Mouse (Mus musculus) G1E (cell line): ENCODE results near the gene Gnaq. TPM values are rescaled to one million over a fixed set of nuclear protein-coding genes. Genes with fewer than 3 reads are reported as not detected.

ENCODE experiments used
- ATAC-seq: 2 replicates; pipeline ENCODE4 v1.8.0; 2016; ENCODE audit warnings: mild to moderate bottlenecking; ENCODE audit not compliant: insufficient number of reproducible peaks, poor library complexity, low FRiP score, severe bottlenecking; ENCODE audit errors: extremely low read depth
- DNase-seq: peaks from one replicate; pipeline ENCODE4 v3.0.0; 2012; ENCODE audit warnings: low spot score
- H3K27me3 ChIP-seq: 2 replicates; pipeline ENCODE4 v1.6.1; 2012; ENCODE audit warnings: mild to moderate bottlenecking, low read length, inconsistent platforms; ENCODE audit not compliant: insufficient read depth
- H3K36me3 ChIP-seq: replicated peaks from 2 replicates; pipeline ENCODE3; 2012; ENCODE audit warnings: mild to moderate bottlenecking, inconsistent platforms
- H3K4me1 ChIP-seq: 2 replicates; pipeline ENCODE4 v1.6.1; 2012; ENCODE audit warnings: low read depth, low read length, inconsistent platforms, mixed read lengths; ENCODE audit not compliant: insufficient read depth
- H3K4me3 ChIP-seq: 2 replicates; pipeline ENCODE4 v1.5.1; 2012; ENCODE audit warnings: low read depth, mild to moderate bottlenecking, inconsistent platforms, low read length, moderate library complexity, mixed read lengths
- H3K9me3 ChIP-seq: replicated peaks from 2 replicates; pipeline ENCODE4 v1.6.1; 2012; ENCODE audit warnings: inconsistent platforms
- CTCF ChIP-seq: IDR thresholded peaks from 2 replicates; pipeline ENCODE4 v1.5.1; 2012; ENCODE audit warnings: low read depth, low read length, inconsistent platforms, mixed read lengths
- GATA1 ChIP-seq: IDR thresholded peaks from 2 replicates; pipeline ENCODE4 v1.6.1; 2012; ENCODE audit warnings: borderline replicate concordance, low read length, inconsistent platforms, mixed read lengths
- GATA2 ChIP-seq: IDR thresholded peaks from 2 replicates; pipeline ENCODE4 v1.6.1; 2012; ENCODE audit warnings: low read depth, low read length, inconsistent platforms, borderline replicate concordance
- POLR2AphosphoS5 ChIP-seq: IDR thresholded peaks from 2 replicates; pipeline ENCODE4 v1.6.1; 2012; ENCODE audit warnings: low read depth, low read length, inconsistent platforms; ENCODE audit not compliant: insufficient replicate concordance
- TAL1 ChIP-seq: conservative IDR thresholded peaks from 2 replicates; pipeline ENCODE4 v1.6.1; 2012; ENCODE audit warnings: low read depth, low read length, inconsistent platforms, mixed read lengths
- polyA plus RNA-seq: library from polyadenylated mRNA; stranded (reverse); fragments of >175 nt; gene quantifications from 2 replicates; pipeline ENCODE4 v1.2.3, GENCODE M21; 2012
- total RNA-seq, 2 experiments: library from RNA; stranded (forward) in 1 of 2; stranded (reverse) in 1 of 2; fragments of 200-1000 nt in 1 of 2; fragments of >200 nt in 1 of 2; fragmentation: Nextera tagmentation in 1 of 2; gene quantifications; 2 replicates each; pipeline ENCODE4 v1.2.3; 2014 to 2017

The Gnaq gene
- total and polyA plus RNA-seq, 3 experiments: 0.93 TPM; not detected in 2

GRCm38 (mm10) chr19:16177139-16177727, 44.6 kb downstream of the Gnaq start:
- Histone ChIP-seq H3K36me3 (no peaks in the 10 kb centered on the region), H3K4me1 (no peaks in the 10 kb centered on the region), H3K4me3 (no peak overlapping the region), H3K27me3 (peaks cover 6% of the 10 kb centered on the region; the same call in 1 of the 2 replicates), H3K9me3 (no peaks in the 10 kb centered on the region)
- TF ChIP-seq CTCF (no peak), GATA2 (no peak), POLR2AphosphoS5 (no peak), TAL1 (no peak), GATA1 (no peak)
- ATAC-seq (no peak), DNase-seq (no peak)

GRCm38 (mm10) chr19:16181258-16181657, 48.6 kb downstream of the Gnaq start:
- H3K9me3 ChIP-seq: no peaks in the 10 kb centered on the region
- H3K4me1 ChIP-seq: no peaks in the 10 kb centered on the region
- no peak overlapping the region for H3K4me3 ChIP-seq
- H3K27me3 ChIP-seq: 0 out of 2 replicates have a peak, but pooled peaks cover 7% of the 10 kb centered on the region
- DNase-seq (no peak), ATAC-seq (no peak)
- no peak for TF ChIP-seq CTCF
- no peak for TF ChIP-seq POLR2AphosphoS5
- no peak for TF ChIP-seq TAL1
- no peak for TF ChIP-seq GATA1
- no peak for TF ChIP-seq GATA2
- no peaks in the 10 kb centered on the region for H3K36me3 ChIP-seq

- DNase-seq: no peak
- TF ChIP-seq GATA2: no peak
- TF ChIP-seq GATA1: no peak
- no peak for TF ChIP-seq CTCF
- no peak for TF ChIP-seq TAL1
- no peak for TF ChIP-seq POLR2AphosphoS5
- Histone ChIP-seq H3K4me1 (no peaks in the 10 kb centered on the region), H3K9me3 (no peaks in the 10 kb centered on the region), H3K36me3 (no peaks in the 10 kb centered on the region), H3K4me3 (no peak overlapping the region), H3K27me3 (0 out of 2 replicates have a peak, but pooled peaks cover 6% of the 10 kb centered on the region)
- no peak for ATAC-seq
Observed at GRCm38 (mm10) chr19:16181852-16182475, 49.3 kb downstream of the Gnaq start.

- Histone ChIP-seq H3K36me3 (no peaks in the 10 kb centered on the region), H3K4me1 (no peaks in the 10 kb centered on the region), H3K9me3 (no peaks in the 10 kb centered on the region), H3K4me3 (no peak overlapping the region), H3K27me3 (0 out of 2 replicates have a peak, but pooled peaks cover 4% of the 10 kb centered on the region)
- DNase-seq (no peak), ATAC-seq (no peak)
- TF ChIP-seq CTCF: no peak
- no peak for TF ChIP-seq POLR2AphosphoS5
- TF ChIP-seq GATA1: no peak
- no peak for TF ChIP-seq TAL1
- no peak for TF ChIP-seq GATA2
Observed at GRCm38 (mm10) chr19:16183592-16184365, 51.1 kb downstream of the Gnaq start.

GRCm38 (mm10) chr19:16186984-16187383, 54.4 kb downstream of the Gnaq start:
- H3K9me3 ChIP-seq: no peaks in the 10 kb centered on the region
- TF ChIP-seq GATA1: no peak
- no peak for TF ChIP-seq TAL1
- no peak for TF ChIP-seq POLR2AphosphoS5
- no peak for TF ChIP-seq GATA2
- TF ChIP-seq CTCF: no peak
- no peak for ATAC-seq
- H3K27me3 ChIP-seq: 0 out of 2 replicates have a peak, but pooled peaks cover 4% of the 10 kb centered on the region
- H3K36me3 ChIP-seq: no peaks in the 10 kb centered on the region
- no peak overlapping the region for H3K4me3 ChIP-seq
- DNase-seq: no peak
- no peaks in the 10 kb centered on the region for H3K4me1 ChIP-seq

- TF ChIP-seq GATA2 (no peak), POLR2AphosphoS5 (no peak), GATA1 (no peak), TAL1 (no peak), CTCF (no peak)
- Histone ChIP-seq H3K4me1 (no peaks in the 10 kb centered on the region), H3K4me3 (no peak overlapping the region), H3K9me3 (no peaks in the 10 kb centered on the region), H3K36me3 (no peaks in the 10 kb centered on the region), H3K27me3 (peaks cover 4% of the 10 kb centered on the region; the same call in 1 of the 2 replicates)
- ATAC-seq (no peak), DNase-seq (no peak)
Observed at GRCm38 (mm10) chr19:16187952-16188351, 55.3 kb downstream of the Gnaq start.
